Mouse (Mus musculus): ENCODE results near the gene Acnat1. TPM values are rescaled to one million over a fixed set of nuclear protein-coding genes. Genes with fewer than 3 reads are reported as not detected.
"Not testable (repeated sequence)": the region's sequence is repeated elsewhere in the genome, so short reads cannot be mapped to it uniquely, and the experiment has no call there.

Gene Acnat1
- polyA plus RNA-seq, 1 experiment: not detected

DNA sequence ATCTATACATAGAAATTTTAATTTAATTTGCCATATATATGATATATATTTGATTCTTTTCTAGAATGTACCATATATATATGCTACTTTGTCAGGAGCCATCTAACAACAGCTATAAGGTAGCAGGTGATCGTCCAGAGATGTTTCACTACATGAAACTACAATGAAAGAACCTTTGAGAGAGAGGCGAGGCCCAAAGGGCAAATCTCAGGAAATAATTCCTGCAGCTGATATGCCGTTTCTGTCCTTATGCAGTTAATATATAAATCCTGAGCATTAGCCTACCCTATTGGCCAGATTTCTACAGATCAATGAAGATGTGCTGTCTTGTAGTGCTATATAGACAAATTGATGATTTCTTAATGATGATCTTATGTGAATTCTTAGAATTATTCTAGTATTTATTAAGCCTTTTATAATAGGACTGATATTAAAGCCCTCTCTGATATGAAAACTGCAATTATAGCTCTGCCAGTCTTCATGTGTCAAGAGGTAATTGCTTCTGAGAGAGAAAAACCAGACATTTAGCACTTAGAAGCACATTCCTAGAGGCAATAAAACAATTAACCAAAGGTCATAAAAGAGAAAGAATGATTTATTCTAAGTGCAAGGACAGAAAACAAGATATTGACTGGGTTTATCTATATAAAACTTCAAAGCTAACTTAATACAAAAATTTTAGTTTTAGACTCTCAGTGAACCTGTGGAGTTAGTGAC lies 4.1 kb downstream of the Acnat1 start:
- 77% methylated on average over 3 of the region's 3 CpGs for WGBS
- no peak overlapping the region for H3K4me3 ChIP-seq (replicated peaks; ENCODE audit: extremely low read depth, low read depth, low read length)
- no peaks in the 10 kb centered on the region for H3K4me1 ChIP-seq (ENCODE audit: control insufficient read depth, insufficient read depth, low read length)
- no peak for DNase-seq
- no peak for TF ChIP-seq CTCF (IDR thresholded peaks at IDR 0.05; ENCODE audit: insufficient read depth, low read length)
- TF ChIP-seq POLR2A (IDR thresholded peaks at IDR 0.05; ENCODE audit: borderline replicate concordance, extremely low read depth, low read depth, low read length): no peak

DNA sequence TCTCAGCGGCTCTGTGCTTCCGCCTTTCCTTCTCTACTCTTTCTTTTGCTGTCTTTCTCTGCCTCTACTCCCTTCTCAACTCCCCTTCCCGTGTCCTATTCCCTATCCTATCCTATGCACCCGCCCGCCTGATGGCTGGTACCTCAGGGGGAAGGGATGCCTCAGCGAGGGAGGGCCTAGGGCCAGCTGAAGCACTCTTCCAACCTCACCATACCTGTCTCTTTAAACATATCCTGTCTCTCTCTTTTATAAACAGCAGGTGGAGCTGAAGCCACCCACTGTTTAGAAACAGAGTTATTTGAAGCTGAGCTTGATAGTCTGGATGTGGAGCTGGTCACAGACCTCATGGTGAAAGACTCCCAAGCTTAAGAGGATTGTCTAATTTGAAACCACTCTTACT lies 6.4 kb downstream of the Acnat1 start:
- WGBS: 93% methylated on average over 6 of the region's 6 CpGs
- TF ChIP-seq CTCF (IDR thresholded peaks at IDR 0.05; ENCODE audit: insufficient read depth, low read length) (no peak), POLR2A (IDR thresholded peaks at IDR 0.05; ENCODE audit: borderline replicate concordance, extremely low read depth, low read depth, low read length) (no peak)
- Histone ChIP-seq H3K4me3 (replicated peaks; ENCODE audit: extremely low read depth, low read depth, low read length) (no peak overlapping the region), H3K4me1 (ENCODE audit: control insufficient read depth, insufficient read depth, low read length) (no peaks in the 10 kb centered on the region)
- no peak for DNase-seq

DNA sequence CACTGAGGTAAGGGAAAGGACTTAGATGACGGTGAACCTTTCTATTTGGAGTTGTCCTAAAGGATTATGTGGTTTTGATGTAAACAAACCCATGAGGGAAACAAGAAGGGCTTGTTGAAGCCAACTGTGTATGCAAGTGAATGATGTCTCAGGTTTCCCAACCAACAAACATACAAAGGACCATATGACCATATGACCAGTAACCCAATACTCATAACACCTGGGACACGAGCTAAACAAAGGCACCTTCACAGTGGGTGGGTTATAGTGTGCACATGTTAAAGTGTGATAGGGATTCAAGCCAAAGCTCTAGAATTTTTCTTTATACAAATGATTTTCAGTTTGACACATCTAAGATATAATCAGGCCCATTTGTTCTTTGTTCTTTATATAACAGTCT lies 17.5 kb downstream of the Acnat1 start:
- 65% methylated on average over 2 of the region's 2 CpGs for WGBS
- no peak for DNase-seq

DNA sequence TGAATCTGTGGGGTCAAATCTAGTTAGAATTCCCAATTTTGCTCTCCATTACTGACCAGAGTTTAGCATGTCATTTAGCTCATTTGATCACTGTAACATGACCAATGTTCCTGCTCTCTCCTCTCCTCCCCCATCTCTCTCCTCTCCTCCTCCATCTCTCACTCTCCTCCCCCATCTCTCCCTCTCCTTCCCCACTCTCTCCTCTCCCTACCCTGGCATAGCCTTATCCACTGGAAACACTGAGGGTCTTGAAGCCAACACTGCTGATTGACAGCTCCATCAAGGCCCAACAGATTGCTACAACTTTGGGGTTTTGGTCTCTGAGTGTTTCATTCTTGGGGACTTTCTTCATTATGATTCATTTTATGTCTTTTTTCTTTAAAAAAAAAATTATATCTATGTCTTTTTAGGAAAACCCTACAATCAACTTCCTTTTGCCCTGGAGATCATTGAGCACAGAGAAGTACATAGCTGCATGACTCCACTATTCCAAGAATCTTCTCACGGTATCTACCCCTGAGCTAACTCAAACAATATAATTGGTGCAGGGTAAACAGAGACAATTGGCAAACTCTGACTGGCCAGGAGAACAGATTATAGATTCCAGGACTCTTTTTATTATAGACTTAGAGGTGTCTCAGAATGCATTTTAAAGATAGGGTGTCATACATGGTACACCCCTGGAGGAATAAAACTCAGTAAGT lies 21.7 kb downstream of the Acnat1 start:
- 42% methylated on average over 1 of the region's 1 CpGs for WGBS
- no peaks in the 10 kb centered on the region for H3K4me1 ChIP-seq (ENCODE audit: control insufficient read depth, insufficient read depth, low read length)
- DNase-seq: no peak
- no peak for TF ChIP-seq CTCF (IDR thresholded peaks at IDR 0.05; ENCODE audit: insufficient read depth, low read length)
- no peak for TF ChIP-seq POLR2A (IDR thresholded peaks at IDR 0.05; ENCODE audit: borderline replicate concordance, extremely low read depth, low read depth, low read length)
- no peak overlapping the region for H3K4me3 ChIP-seq (replicated peaks; ENCODE audit: extremely low read depth, low read depth, low read length)

More for the DNA sequence above, 17.5 kb downstream of the Acnat1 start:
- no peak overlapping the region for H3K4me3 ChIP-seq (replicated peaks; ENCODE audit: extremely low read depth, low read depth, low read length)
- H3K4me1 ChIP-seq (ENCODE audit: control insufficient read depth, insufficient read depth, low read length): no peaks in the 10 kb centered on the region
- TF ChIP-seq POLR2A (IDR thresholded peaks at IDR 0.05; ENCODE audit: borderline replicate concordance, extremely low read depth, low read depth, low read length): no peak
- no peak for TF ChIP-seq CTCF (IDR thresholded peaks at IDR 0.05; ENCODE audit: insufficient read depth, low read length)

DNA sequence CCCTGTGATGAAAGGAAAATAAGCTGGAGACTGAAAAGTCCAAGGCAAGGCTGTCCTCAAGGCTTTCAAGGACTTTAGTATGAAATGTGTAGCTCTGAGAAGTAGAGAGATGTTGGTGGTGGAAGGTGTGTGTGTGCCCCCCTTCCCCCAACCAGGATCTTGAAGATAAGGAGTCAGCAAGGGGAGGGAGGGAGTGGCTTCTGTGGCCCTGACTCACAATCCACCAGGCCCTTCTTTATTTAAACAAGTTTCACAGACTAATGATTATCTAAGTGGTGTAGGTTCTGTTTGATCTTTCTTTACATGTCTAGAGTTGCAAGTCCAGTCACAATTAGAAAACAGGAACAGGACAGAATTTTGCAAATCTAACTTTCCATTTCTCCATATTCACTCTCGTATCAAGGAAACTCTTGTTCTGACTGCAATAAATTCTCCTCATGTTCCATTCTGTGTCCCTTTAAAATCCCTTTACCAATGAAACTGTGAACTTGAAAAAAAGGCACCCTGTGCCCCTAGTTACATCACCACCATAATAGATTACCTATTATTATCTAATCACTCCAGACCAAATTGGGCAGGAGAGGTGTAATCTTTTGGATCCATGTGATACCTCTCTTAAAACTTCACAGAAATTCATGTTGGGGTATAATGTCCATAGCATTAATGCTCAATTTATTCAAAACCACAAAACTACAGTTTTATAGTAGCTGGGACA lies 22.4 kb downstream of the Acnat1 start:
- not testable (repeated sequence) for DNase-seq; H3K4me1 ChIP-seq (ENCODE audit: control insufficient read depth, insufficient read depth, low read length); H3K4me3 ChIP-seq (replicated peaks; ENCODE audit: extremely low read depth, low read depth, low read length)
- 62% methylated on average over 1 of the region's 1 CpGs for WGBS

DNA sequence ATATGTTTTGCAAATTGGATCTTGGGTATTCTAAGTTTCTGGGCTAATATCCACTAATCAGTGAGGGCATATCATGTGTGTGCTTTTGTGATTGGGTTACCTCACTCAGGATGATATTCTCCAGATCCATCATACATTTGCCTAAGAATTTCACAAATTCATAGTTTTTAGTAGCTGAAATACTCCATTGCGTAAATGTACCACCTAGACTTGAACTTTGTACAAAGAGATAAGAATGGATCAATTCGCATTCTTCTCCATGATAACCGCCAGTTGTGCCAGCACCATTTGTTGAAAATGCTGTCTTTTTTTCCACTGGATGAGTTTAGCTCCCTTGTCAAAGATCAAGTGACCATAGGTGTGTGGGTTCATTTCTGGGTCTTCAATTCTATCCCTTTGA lies 36.7 kb downstream of the Acnat1 start:
- not testable (repeated sequence) for DNase-seq; H3K4me3 ChIP-seq (replicated peaks; ENCODE audit: extremely low read depth, low read depth, low read length); H3K4me1 ChIP-seq (ENCODE audit: control insufficient read depth, insufficient read depth, low read length)
- 97% methylated on average over 3 of the region's 3 CpGs for WGBS

DNA sequence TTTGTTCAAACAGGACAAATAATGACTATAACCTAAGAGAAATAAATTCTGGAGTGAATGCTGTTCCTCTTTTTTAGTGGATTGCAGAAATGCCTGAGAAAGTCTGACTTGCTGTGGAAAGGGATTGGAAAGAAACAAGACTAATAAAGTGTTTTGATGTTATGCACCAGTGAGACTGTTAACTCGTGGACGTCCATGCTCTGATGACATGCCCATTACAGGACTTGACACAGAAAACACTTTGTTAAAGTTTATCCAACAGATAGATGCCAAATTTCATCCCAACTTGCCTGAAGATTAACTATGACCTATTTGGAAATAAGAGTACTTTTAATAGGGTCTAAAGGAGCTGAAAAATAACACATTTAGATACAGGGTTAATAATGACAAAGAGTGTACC lies 63.6 kb downstream of the Acnat1 start:
- WGBS: 55% methylated on average over 2 of the region's 2 CpGs
- DNase-seq; H3K4me3 ChIP-seq (replicated peaks; ENCODE audit: extremely low read depth, low read depth, low read length); H3K4me1 ChIP-seq (ENCODE audit: control insufficient read depth, insufficient read depth, low read length): not testable (repeated sequence)

DNA sequence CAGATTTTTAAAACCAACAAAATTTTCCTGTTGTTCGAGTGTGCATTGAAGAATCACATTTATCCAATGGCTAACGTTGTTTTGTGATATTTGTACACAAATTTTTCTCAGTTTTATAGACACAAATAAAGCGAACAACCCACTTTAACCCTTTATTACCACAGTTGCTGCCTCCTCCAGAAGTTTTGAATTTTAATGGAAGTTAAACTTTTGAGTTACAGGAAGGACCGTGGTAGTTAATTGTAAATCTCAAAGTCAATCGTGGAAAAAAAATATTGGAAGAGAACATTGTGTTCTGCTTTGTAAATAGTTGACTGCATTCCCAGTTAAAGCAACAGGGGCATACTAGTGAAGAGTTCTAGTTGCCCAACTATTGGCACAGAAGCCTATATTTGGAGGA lies 65.8 kb downstream of the Acnat1 start, which contains the start of gene Acnat2:
Acnat2 (minus strand) TSS at position 195 of the 400 bp plus-strand sequence.
- not testable (repeated sequence) for H3K4me1 ChIP-seq (ENCODE audit: control insufficient read depth, insufficient read depth, low read length); H3K4me3 ChIP-seq (replicated peaks; ENCODE audit: extremely low read depth, low read depth, low read length); DNase-seq
- 70% methylated on average over 5 of the region's 5 CpGs for WGBS

Other genes with a start within 250 kb of the Acnat1 start
- gene Acnat2, start 65.8 kb downstream of the Acnat1 start, polyA plus RNA-seq (2012; rRNA removed): not detected in 2 replicates
- 0.06 TPM in 1 of 2 replicates, not detected in the other for gene Baat, start 32.6 kb upstream of the Acnat1 start, polyA plus RNA-seq (2012; rRNA removed)
- gene Mrpl50, start 47.2 kb upstream of the Acnat1 start, polyA plus RNA-seq (2012; rRNA removed): 2.3 and 4.5 TPM in 2 replicates
- 1.0 and 1.1 TPM in 2 replicates for gene Zfp189, start 47.3 kb upstream of the Acnat1 start, polyA plus RNA-seq (2012; rRNA removed)
- gene Aldob, start 75.6 kb upstream of the Acnat1 start, polyA plus RNA-seq (2012; rRNA removed): 0.48 and 1.9 TPM in 2 replicates
- gene Tmem246, start 124.0 kb upstream of the Acnat1 start, polyA plus RNA-seq (2012; rRNA removed): 51.7 and 52.8 TPM in 2 replicates
- 19.7 and 25.5 TPM in 2 replicates for gene Rnf20, start 158.1 kb upstream of the Acnat1 start, polyA plus RNA-seq (2012; rRNA removed)
- 0.03 TPM in 1 of 2 replicates, not detected in the other for gene Ppp3r2, start 208.1 kb upstream of the Acnat1 start, polyA plus RNA-seq (2012; rRNA removed)